8 mouse cellular contexts compared by ENCODE assay signal in the genomic region with DNA sequence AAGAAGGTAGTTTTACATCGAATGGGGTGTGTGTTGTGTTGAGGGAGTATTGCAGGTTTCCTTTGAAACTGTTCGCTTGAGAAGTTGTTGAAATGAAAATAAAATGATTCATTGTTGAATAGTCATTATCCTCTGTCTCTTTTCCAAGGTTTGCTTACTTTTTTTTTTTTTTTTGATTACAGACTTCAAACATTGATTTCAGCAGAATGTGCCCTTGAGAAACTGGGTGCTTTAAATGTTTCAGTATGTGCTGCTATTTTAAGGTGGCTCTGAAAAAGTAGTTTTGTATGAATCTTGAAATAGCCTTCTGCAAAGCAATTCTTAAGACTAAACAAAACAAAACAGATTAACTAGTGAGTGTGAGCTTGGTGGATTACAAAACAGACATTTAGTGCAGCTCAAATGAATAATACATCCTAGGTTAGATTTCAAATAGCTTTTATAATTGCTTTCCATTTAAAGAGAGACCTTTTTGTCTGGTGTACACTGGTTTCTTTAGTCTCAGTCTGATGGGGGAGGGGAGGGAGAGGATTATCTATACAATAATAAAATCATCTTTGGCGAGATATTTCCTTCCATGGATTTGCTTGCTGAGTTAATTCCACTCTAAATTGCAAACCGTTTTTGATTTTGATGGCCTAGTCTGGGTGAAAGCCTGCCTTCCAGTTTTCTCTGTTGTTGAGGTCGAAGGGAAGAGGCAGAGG. TPM values are rescaled to one million over a fixed set of nuclear protein-coding genes. Genes with fewer than 3 reads are reported as not detected.
DNase-seq lines count a peak whose midpoint lies in the region; ATAC-seq and TF ChIP-seq lines count a peak whose summit lies in the region.

No protein-coding gene starts in this region.

- no peaks in the 10 kb centered on the region for H3K27me3 ChIP-seq in lung, postnatal 0 days (replicated peaks; ENCODE audit: insufficient read depth, low read length)
- H3K27me3 ChIP-seq in forebrain, embryonic 11.5 days (ENCODE audit: control insufficient read depth, insufficient read depth, low read length), result no peaks in the 10 kb centered on the region
- no peaks in the 10 kb centered on the region for H3K27me3 ChIP-seq in limb, embryonic 12.5 days
- no peaks in the 10 kb centered on the region for H3K27me3 ChIP-seq in small intestine, adult 2 months (ENCODE audit: control insufficient read depth, insufficient read depth, low read length)

- peak overlapping the region; percentile 93 for H3K9ac ChIP-seq in lung, postnatal 0 days (replicated peaks; ENCODE audit: low read depth)
- peak overlapping the region; percentile 99 for H3K9ac ChIP-seq in forebrain, embryonic 11.5 days (ENCODE audit: low read length)
- peak overlapping the region; percentile 96 for H3K9ac ChIP-seq in limb, embryonic 12.5 days (replicated peaks)

- H3K9me3 ChIP-seq in lung, postnatal 0 days (ENCODE audit: low read length), result no peaks in the 10 kb centered on the region
- no peaks in the 10 kb centered on the region for H3K9me3 ChIP-seq in forebrain, embryonic 11.5 days (ENCODE audit: control insufficient read depth, low read length)
- H3K9me3 ChIP-seq in limb, embryonic 12.5 days, result no peaks in the 10 kb centered on the region

- TF ChIP-seq EP300 in lung, postnatal 0 days (IDR thresholded peaks at IDR 0.05), result no peak

- 13% methylated on average over 5 of the region's 5 CpGs for WGBS in lung, postnatal 0 days
- 7% methylated on average over 5 of the region's 5 CpGs for WGBS in forebrain, embryonic 11.5 days
- 11% methylated on average over 5 of the region's 5 CpGs for WGBS in limb, embryonic 12.5 days
- 14% methylated on average over 5 of the region's 5 CpGs for WGBS in small intestine, adult 2 months

- peaks cover 9% of the 10 kb centered on the region; the same call in 1 of the 2 replicates for H3K4me1 ChIP-seq in lung, postnatal 0 days (ENCODE audit: insufficient read depth, low read depth, low read length)
- peaks cover 4% of the 10 kb centered on the region; the same call in 1 of the 2 replicates for H3K4me1 ChIP-seq in forebrain, embryonic 11.5 days (replicated peaks; ENCODE audit: control insufficient read depth, insufficient read depth, low read length)
- H3K4me1 ChIP-seq in limb, embryonic 12.5 days (replicated peaks), result peaks cover 35% of the 10 kb centered on the region
- peaks cover 5% of the 10 kb centered on the region; the same call in 1 of the 2 replicates for H3K4me1 ChIP-seq in small intestine, adult 2 months (ENCODE audit: control insufficient read depth, insufficient read depth, insufficient read length, low read length)

- peak overlapping the region; percentile 93 for H3K4me3 ChIP-seq in lung, postnatal 0 days (ENCODE audit: low read depth, low read length)
- H3K4me3 ChIP-seq in forebrain, embryonic 11.5 days (ENCODE audit: low read depth, low read length), result peak overlapping the region; percentile 99
- H3K4me3 ChIP-seq in limb, embryonic 12.5 days (replicated peaks), result peak overlapping the region; percentile 90
- no peak overlapping the region for H3K4me3 ChIP-seq in small intestine, adult 2 months (ENCODE audit: low read depth, low read length)

- ATAC-seq in lung, postnatal 0 days, result no peak
- ATAC-seq in forebrain, embryonic 11.5 days (replicated peaks; ENCODE audit: low FRiP score), result no peak
- ATAC-seq in limb, embryonic 12.5 days (ENCODE audit: insufficient number of reproducible peaks, insufficient read depth, low FRiP score, low TSS enrichment, low read depth), result no peak

- no peak for TF ChIP-seq CTCF in lung, postnatal 0 days (IDR thresholded peaks at IDR 0.05)
- no peak for TF ChIP-seq CTCF in small intestine, adult 2 months (IDR thresholded peaks at IDR 0.05; ENCODE audit: extremely low read depth, insufficient read length, insufficient replicate concordance, low read depth, low read length)

- H3K27ac ChIP-seq in lung, postnatal 0 days (ENCODE audit: low read length), result peak overlapping the region; percentile 96
- peak overlapping the region; percentile 88 for H3K27ac ChIP-seq in forebrain, embryonic 11.5 days (ENCODE audit: low read depth, low read length)
- no peak overlapping the region; the same call in 1 of the 2 replicates for H3K27ac ChIP-seq in limb, embryonic 12.5 days
- peak overlapping the region; percentile 64; the same call in 1 of the 2 replicates for H3K27ac ChIP-seq in small intestine, adult 2 months (ENCODE audit: insufficient read depth, low read depth, low read length)

- H3K4me2 ChIP-seq in lung, postnatal 0 days (replicated peaks; ENCODE audit: low read depth, low read length), result peak overlapping the region; percentile 73
- peak overlapping the region; percentile 52 for H3K4me2 ChIP-seq in forebrain, embryonic 11.5 days (ENCODE audit: low read depth, low read length, severe bottlenecking)
- H3K4me2 ChIP-seq in limb, embryonic 12.5 days, result peak overlapping the region; percentile 66

- no peak for DNase-seq in lung, postnatal 0 days (ENCODE audit: low spot score)
- DNase-seq in lung, postnatal 10 days, result no peak
- no peak for DNase-seq in forebrain, embryonic 11.5 days (ENCODE audit: low spot score)
- no peak for DNase-seq in gastrocnemius, postnatal 4 days (ENCODE audit: low spot score in 2 of 2)
- no peak for DNase-seq in ovary, adult 18-20 months (ENCODE audit: low spot score)
- no peak for DNase-seq in adrenal gland, postnatal 14 days

- TF ChIP-seq POLR2A in small intestine, adult 2 months (IDR thresholded peaks at IDR 0.05; ENCODE audit: low read depth, low read length), result no peak

- H3K36me3 ChIP-seq in lung, postnatal 0 days (ENCODE audit: insufficient read depth, low read length), result no peaks in the 10 kb centered on the region
- no peaks in the 10 kb centered on the region for H3K36me3 ChIP-seq in forebrain, embryonic 11.5 days (ENCODE audit: control insufficient read depth, insufficient read depth, low read length)
- H3K36me3 ChIP-seq in limb, embryonic 12.5 days, result no peaks in the 10 kb centered on the region
- H3K36me3 ChIP-seq in small intestine, adult 2 months (ENCODE audit: control insufficient read depth, insufficient read depth, low read length), result no peaks in the 10 kb centered on the region

RNA-seq across cellular contexts. Expression of gene Rere, which starts 1.3 kb away (rescaled TPM):
- polyA plus RNA-seq in lung, postnatal 0 days (2015; fragmentation: Nextera tagmentation; extraction: Ambion mirVana), result 15.7 and 16.0 TPM in 2 replicates
- polyA plus RNA-seq in forebrain, embryonic 11.5 days (2014; fragmentation: Nextera tagmentation; extraction: Ambion mirVana), result 51.6 and 56.2 TPM in 2 replicates
- polyA plus RNA-seq in limb, embryonic 12.5 days (2016; fragmentation: Nextera tagmentation; extraction: Ambion mirVana), result 31.4 and 35.4 TPM in 2 replicates
- 37.1 and 72.8 TPM in 2 replicates for polyA plus RNA-seq in small intestine, adult 2 months (2012; rRNA removed)
- 10 to 100 TPM; 68.1 to 70.3 TPM for total RNA-seq in gastrocnemius, postnatal 4 days (2021)
- total RNA-seq in adrenal gland, postnatal 14 days (2021), result 108 and 131 TPM in 2 replicates

RNA-seq across cellular contexts. Expression of gene Eno1, which starts 46.3 kb away (rescaled TPM):
- 305 and 319 TPM in 2 replicates for polyA plus RNA-seq in lung, postnatal 0 days (2015; fragmentation: Nextera tagmentation; extraction: Ambion mirVana)
- 1,858 and 1,977 TPM in 2 replicates for polyA plus RNA-seq in forebrain, embryonic 11.5 days (2014; fragmentation: Nextera tagmentation; extraction: Ambion mirVana)
- 1,793 and 1,872 TPM in 2 replicates for polyA plus RNA-seq in limb, embryonic 12.5 days (2016; fragmentation: Nextera tagmentation; extraction: Ambion mirVana)
- polyA plus RNA-seq in small intestine, adult 2 months (2012; rRNA removed), result 223 and 498 TPM in 2 replicates
- total RNA-seq in gastrocnemius, postnatal 4 days (2021), result 100 to 1,000 TPM; 479 to 529 TPM
- total RNA-seq in adrenal gland, postnatal 14 days (2021), result 426 and 444 TPM in 2 replicates
